10 mouse cellular contexts compared by ENCODE assay signal in genomic region chr17:62782826-62783404, GRCm38 (mm10).
DNase-seq lines count a peak whose midpoint lies in the region; ATAC-seq lines count a peak whose summit lies in the region.
"Had no signal": no experiment of that assay in that cellular context is flagged by ENCODE, and none has a peak within 500 bp of the region (broad histone marks: within the 10 kb centered on the region; RNA-seq: fewer than 3 reads in every experiment).

No protein-coding gene starts in this region.

- WGBS in kidney, embryonic 14.5 days = 59% methylated on average over 13 of the region's 13 CpGs
- 31% methylated on average over 13 of the region's 13 CpGs for WGBS in heart, embryonic 10.5 days

- H3K27me3 ChIP-seq in kidney, embryonic 14.5 days (ENCODE audit: control insufficient read depth, insufficient read depth, low read length) = no peaks in the 10 kb centered on the region
- no peaks in the 10 kb centered on the region for H3K27me3 ChIP-seq in heart, embryonic 10.5 days (ENCODE audit: insufficient read depth, poor library complexity, severe bottlenecking)

- no peak overlapping the region for H3K4me2 ChIP-seq in kidney, embryonic 14.5 days (replicated peaks; ENCODE audit: low read depth, low read length)

- no peak overlapping the region for H3K4me3 ChIP-seq in kidney, embryonic 14.5 days (ENCODE audit: low read length)
- H3K4me3 ChIP-seq in heart, embryonic 10.5 days = peak overlapping the region; percentile 25; the same call in 1 of the 2 replicates

- no peak for ATAC-seq in kidney, embryonic 14.5 days (ENCODE audit: low FRiP score, low TSS enrichment)

- peak; percentile 31 for DNase-seq in kidney, adult 18-20 months
- no peak for DNase-seq in heart, embryonic 10.5 days (ENCODE audit: low spot score)
- peak; percentile 27 for DNase-seq in kidney, adult 9 months
- peak; percentile 15 for DNase-seq in lung, postnatal 14 days
- no peak for DNase-seq in c-Kit-positive CD71-positive TER-119-positive erythroid progenitor cells, embryonic 14.5 days (ENCODE audit: low spot score)
- DNase-seq in layer of hippocampus, postnatal 14 days (ENCODE audit: low spot score in 2 of 2) = no peak
- no peak for DNase-seq in embryo, embryonic 11 days
- DNase-seq: cerebellum, adult 11-12 months had no signal

- H3K27ac ChIP-seq in kidney, embryonic 14.5 days (ENCODE audit: low read depth, low read length) = no peak overlapping the region
- peak overlapping the region; percentile 78 for H3K27ac ChIP-seq in heart, embryonic 10.5 days
- H3K27ac ChIP-seq: liver, embryonic 14.5 days had no signal

- H3K9me3 ChIP-seq in kidney, embryonic 14.5 days (ENCODE audit: control insufficient read depth, low read length) = no peaks in the 10 kb centered on the region
- no peaks in the 10 kb centered on the region for H3K9me3 ChIP-seq in heart, embryonic 10.5 days

- H3K4me1 ChIP-seq in kidney, embryonic 14.5 days (ENCODE audit: control insufficient read depth, insufficient read depth, low read length) = peaks cover 31% of the 10 kb centered on the region; the same call in 1 of the 2 replicates
- H3K4me1 ChIP-seq in heart, embryonic 10.5 days = peaks cover 25% of the 10 kb centered on the region

- H3K36me3 ChIP-seq in kidney, embryonic 14.5 days (ENCODE audit: control insufficient read depth, insufficient read depth, low read length) = no peaks in the 10 kb centered on the region
- H3K36me3 ChIP-seq in heart, embryonic 10.5 days = no peaks in the 10 kb centered on the region

- H3K9ac ChIP-seq in kidney, embryonic 14.5 days (ENCODE audit: low read depth, low read length) = no peak overlapping the region
- H3K9ac ChIP-seq: liver, embryonic 14.5 days had no signal

Comparison
In these comparisons a context has a peak if more than half of its experiments do, and no peak if none do; other contexts are left out.
1. DNase-seq: peak in kidney, adult 18-20 months (single experiment), kidney, adult 9 months (single experiment) and lung, postnatal 14 days (single experiment); none in heart, embryonic 10.5 days (single experiment), c-Kit-positive CD71-positive TER-119-positive erythroid progenitor cells, embryonic 14.5 days (single experiment), layer of hippocampus, postnatal 14 days (0 of 2) and embryo, embryonic 11 days (single experiment).